Mouse (Mus musculus): ENCODE measurements around the gene Lzts2. TPM values are rescaled to one million over a fixed set of nuclear protein-coding genes. Genes with fewer than 3 reads are reported as not detected.

The Lzts2 gene
- polyA plus RNA-seq, 1 experiment from 2014 or later = 24.7 TPM

- ATAC-seq = peak; percentile 95
- H3K36me3 ChIP-seq (ENCODE audit: poor library complexity, severe bottlenecking) = peaks cover 62% of the 10 kb centered on the region
These were observed 8.1 kb upstream of the Lzts2 start, which contains the start of gene Mrpl43 for GRCm38 (mm10) chr19:45005957-45006712. Mrpl43 (minus strand) TSS chr19:45006442.

GRCm38 (mm10) chr19:45007021-45007420, 7.2 kb upstream of the Lzts2 start:
- WGBS = 48% methylated on average over 17 of the region's 17 CpGs
- Histone ChIP-seq H3K4me2 (peak overlapping the region; percentile 98), H3K27ac (no peak overlapping the region), H3K9me3 (replicated peaks) (no peaks in the 10 kb centered on the region), H3K4me1 (peaks cover 36% of the 10 kb centered on the region), H3K36me3 (ENCODE audit: poor library complexity, severe bottlenecking) (peaks cover 61% of the 10 kb centered on the region), H3K4me3 (peak overlapping the region; percentile 97), H3K27me3 (no peaks in the 10 kb centered on the region), H3K9ac (peak overlapping the region; percentile 86)
- ATAC-seq = no peak

More at GRCm38 (mm10) chr19:45005957-45006712, 8.1 kb upstream of the Lzts2 start, which contains the start of gene Mrpl43:
- H3K4me3 ChIP-seq = peak within 1 kb of the TSS; percentile 97
- peak within 1 kb of the TSS; percentile 86 for H3K9ac ChIP-seq
- under 1% methylated on average over 82 of the region's 82 CpGs for WGBS
- no peaks in the 10 kb centered on the region for H3K27me3 ChIP-seq
- peaks cover 36% of the 10 kb centered on the region for H3K4me1 ChIP-seq
- H3K9me3 ChIP-seq (replicated peaks) = no peaks in the 10 kb centered on the region
- peak within 1 kb of the TSS; percentile 66 for H3K27ac ChIP-seq
- peak within 1 kb of the TSS; percentile 98 for H3K4me2 ChIP-seq

GRCm38 (mm10) chr19:45007425-45008191, 6.6 kb upstream of the Lzts2 start:
- peaks cover 41% of the 10 kb centered on the region for H3K4me1 ChIP-seq
- 94% methylated on average over 20 of the region's 20 CpGs for WGBS
- ATAC-seq = no peak
- H3K4me2 ChIP-seq = peak overlapping the region; percentile 98
- no peak overlapping the region for H3K27ac ChIP-seq
- H3K4me3 ChIP-seq = peak overlapping the region; percentile 97
- peaks cover 55% of the 10 kb centered on the region for H3K36me3 ChIP-seq (ENCODE audit: poor library complexity, severe bottlenecking)
- peak overlapping the region; percentile 86 for H3K9ac ChIP-seq
- no peaks in the 10 kb centered on the region for H3K27me3 ChIP-seq
- H3K9me3 ChIP-seq (replicated peaks) = no peaks in the 10 kb centered on the region

- ATAC-seq = no peak
- H3K36me3 ChIP-seq (ENCODE audit: poor library complexity, severe bottlenecking) = peaks cover 35% of the 10 kb centered on the region
- H3K27me3 ChIP-seq = no peaks in the 10 kb centered on the region
- H3K27ac ChIP-seq = no peak overlapping the region
- no peak overlapping the region for H3K4me2 ChIP-seq
- H3K4me1 ChIP-seq = peaks cover 48% of the 10 kb centered on the region
- H3K4me3 ChIP-seq = no peak overlapping the region
- 92% methylated on average over 4 of the region's 4 CpGs for WGBS
- no peak overlapping the region for H3K9ac ChIP-seq
- H3K9me3 ChIP-seq (replicated peaks) = no peaks in the 10 kb centered on the region
These were observed 3.6 kb upstream of the Lzts2 start for GRCm38 (mm10) chr19:45010646-45011045.

GRCm38 (mm10) chr19:45012219-45012618, 2.0 kb upstream of the Lzts2 start:
- Histone ChIP-seq H3K4me1 (peaks cover 55% of the 10 kb centered on the region), H3K4me2 (no peak overlapping the region), H3K36me3 (ENCODE audit: poor library complexity, severe bottlenecking) (peaks cover 35% of the 10 kb centered on the region), H3K27ac (peak overlapping the region; percentile 68), H3K4me3 (no peak overlapping the region), H3K9ac (0 out of 2 replicates have a peak overlapping the region, but pooled peaks have one; percentile 8), H3K27me3 (no peaks in the 10 kb centered on the region), H3K9me3 (replicated peaks) (no peaks in the 10 kb centered on the region)
- 80% methylated on average over 8 of the region's 8 CpGs for WGBS
- ATAC-seq = no peak

DNA sequence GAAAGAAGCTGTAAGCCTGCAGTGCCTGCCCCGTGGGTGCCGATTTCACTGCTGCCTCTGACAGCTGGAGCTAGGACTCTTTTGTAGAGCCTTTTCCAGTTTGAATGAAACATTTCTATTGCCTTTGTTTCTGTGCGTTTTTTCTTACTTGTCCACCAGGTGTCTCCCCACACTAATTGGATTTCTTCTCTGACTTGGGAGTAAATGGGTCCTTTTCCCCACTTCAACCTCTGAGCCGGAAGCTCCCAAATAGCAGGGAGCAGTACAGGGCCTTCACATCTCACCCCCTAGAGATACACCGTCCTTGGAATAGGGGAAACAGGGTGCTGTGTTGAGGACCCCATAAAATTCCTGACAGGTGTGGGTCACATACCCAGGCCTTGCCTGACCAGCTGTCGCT, 1.6 kb upstream of the Lzts2 start:
- WGBS = 29% methylated on average over 6 of the region's 6 CpGs
- ATAC-seq = no peak
- Histone ChIP-seq H3K9ac (0 out of 2 replicates have a peak overlapping the region, but pooled peaks have one; percentile 8), H3K4me3 (no peak overlapping the region), H3K4me2 (no peak overlapping the region), H3K4me1 (peaks cover 52% of the 10 kb centered on the region), H3K27me3 (no peaks in the 10 kb centered on the region), H3K9me3 (replicated peaks) (no peaks in the 10 kb centered on the region), H3K27ac (peak overlapping the region; percentile 68), H3K36me3 (ENCODE audit: poor library complexity, severe bottlenecking) (peaks cover 35% of the 10 kb centered on the region)

DNA sequence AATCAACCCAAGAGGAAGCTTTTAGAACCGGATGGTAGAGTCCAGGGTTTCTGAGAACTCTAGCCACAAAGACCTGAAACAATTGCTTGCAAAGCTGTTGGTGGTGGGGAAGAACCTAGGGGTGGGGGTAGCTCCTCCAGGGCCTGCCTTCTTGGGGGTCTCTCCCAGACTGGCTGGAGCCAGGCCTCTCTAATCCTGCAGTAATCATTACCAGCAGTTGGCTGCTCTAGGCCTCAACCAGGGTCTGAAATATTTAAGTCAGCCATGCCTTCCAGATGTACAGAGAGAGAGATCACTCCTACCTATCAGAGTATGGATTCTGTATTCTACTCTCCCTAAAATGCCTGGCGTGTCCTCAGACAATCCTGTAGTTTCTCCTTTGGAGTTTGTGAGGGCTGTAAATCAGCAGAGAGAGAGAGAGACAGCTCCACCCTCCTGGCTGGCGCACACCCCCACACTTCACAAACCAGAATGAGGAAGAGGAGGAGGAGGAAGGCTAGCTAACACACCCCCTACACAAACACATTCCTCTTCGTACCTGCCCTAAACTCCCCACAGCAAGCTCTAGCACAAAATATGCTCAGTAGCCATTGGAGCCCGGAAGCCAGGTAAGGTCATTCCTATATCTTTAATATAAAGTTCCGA, 511 bp upstream of the Lzts2 start:
- no peaks in the 10 kb centered on the region for H3K27me3 ChIP-seq
- no peak overlapping the region for H3K27ac ChIP-seq
- peaks cover 45% of the 10 kb centered on the region for H3K4me1 ChIP-seq
- ATAC-seq = no peak
- no peaks in the 10 kb centered on the region for H3K9me3 ChIP-seq (replicated peaks)
- H3K4me2 ChIP-seq = no peak overlapping the region
- no peak overlapping the region for H3K4me3 ChIP-seq
- WGBS = 72% methylated on average over 6 of the region's 6 CpGs
- H3K9ac ChIP-seq = no peak overlapping the region
- H3K36me3 ChIP-seq (ENCODE audit: poor library complexity, severe bottlenecking) = peaks cover 27% of the 10 kb centered on the region

GRCm38 (mm10) chr19:45014981-45015402, 778 bp downstream of the Lzts2 start:
- Histone ChIP-seq H3K36me3 (ENCODE audit: poor library complexity, severe bottlenecking) (peaks cover 19% of the 10 kb centered on the region), H3K27me3 (no peaks in the 10 kb centered on the region), H3K9ac (peak overlapping the region; percentile 91), H3K4me2 (peak overlapping the region; percentile 88), H3K9me3 (replicated peaks) (no peaks in the 10 kb centered on the region), H3K4me3 (peak overlapping the region; percentile 72), H3K27ac (peak overlapping the region; percentile 97), H3K4me1 (peaks cover 53% of the 10 kb centered on the region)
- 1% methylated on average over 21 of the region's 25 CpGs for WGBS
- no peak for ATAC-seq

- Histone ChIP-seq H3K27ac (peak overlapping the region; percentile 97), H3K27me3 (no peaks in the 10 kb centered on the region), H3K4me1 (peaks cover 60% of the 10 kb centered on the region), H3K36me3 (ENCODE audit: poor library complexity, severe bottlenecking) (peaks cover 12% of the 10 kb centered on the region), H3K4me3 (peak overlapping the region; percentile 72), H3K9ac (peak overlapping the region; percentile 91), H3K4me2 (peak overlapping the region; percentile 88), H3K9me3 (replicated peaks) (no peaks in the 10 kb centered on the region)
- peak; percentile 28; the same call in 1 of the 2 replicates for ATAC-seq
- under 1% methylated on average over 34 of the region's 34 CpGs for WGBS
These were observed 1.5 kb downstream of the Lzts2 start for GRCm38 (mm10) chr19:45015518-45016281.

DNA sequence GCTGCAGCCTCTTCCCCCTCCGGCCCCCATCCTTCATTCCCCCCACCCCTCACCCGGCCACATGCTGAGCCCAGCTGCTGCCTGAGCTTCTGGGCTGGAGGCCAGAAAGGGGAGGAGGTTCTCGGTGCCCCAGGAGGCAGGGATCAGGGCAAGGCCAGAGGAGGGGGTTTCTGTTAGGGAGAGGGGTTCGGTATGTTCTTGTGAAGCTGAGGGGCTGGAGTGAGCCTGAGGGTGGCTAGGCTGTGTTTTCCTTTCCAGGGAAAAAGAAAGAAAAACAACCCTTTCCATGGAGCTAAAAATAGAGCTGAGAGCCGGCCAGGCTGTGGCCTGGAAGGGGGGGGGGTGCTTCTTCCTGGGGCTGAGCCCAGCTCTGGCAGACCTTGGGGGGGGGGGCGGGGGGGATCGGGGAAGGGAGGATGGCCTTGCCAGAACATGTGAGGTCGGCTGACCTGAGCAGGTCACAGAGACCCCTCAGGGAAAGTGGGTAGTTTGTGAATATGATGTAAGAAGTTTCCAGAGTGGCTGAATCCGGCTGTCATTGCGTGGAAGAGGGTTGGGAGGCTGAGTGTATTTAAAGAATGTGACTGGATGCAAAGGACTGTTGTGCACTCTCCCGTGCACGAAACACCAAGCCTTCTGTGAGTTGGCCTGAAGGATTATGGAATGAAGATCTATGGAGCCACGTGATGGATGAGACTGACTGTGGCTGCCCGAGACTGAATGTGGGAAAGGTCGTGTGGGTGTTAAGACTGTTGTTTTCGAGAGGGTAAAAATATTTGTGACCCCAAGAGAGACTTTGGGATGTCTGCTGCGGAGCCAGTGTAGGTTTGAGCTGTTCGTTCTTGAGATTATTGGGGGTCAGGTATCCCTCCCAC, 2.4 kb downstream of the Lzts2 start:
- Histone ChIP-seq H3K9ac (peak overlapping the region; percentile 91), H3K27me3 (no peaks in the 10 kb centered on the region), H3K9me3 (replicated peaks) (no peaks in the 10 kb centered on the region), H3K36me3 (ENCODE audit: poor library complexity, severe bottlenecking) (peaks cover 7% of the 10 kb centered on the region), H3K4me2 (peak overlapping the region; percentile 88), H3K4me3 (peak overlapping the region; percentile 72), H3K4me1 (peaks cover 69% of the 10 kb centered on the region), H3K27ac (peak overlapping the region; percentile 97)
- peak; percentile 26; the same call in 1 of the 2 replicates for ATAC-seq
- 0% methylated on average over 16 of the region's 18 CpGs for WGBS
